Mouse (Mus musculus) stomach, postnatal 0 days (tissue): ENCODE data around the gene Stub1.

Experiments used
- CTCF ChIP-seq: IDR thresholded peaks from 2 replicates; pipeline ENCODE4 v1.5.1; 2016; ENCODE audit warnings: antibody characterized with exemption, low read depth, mild to moderate bottlenecking, moderate library complexity
- EP300 ChIP-seq: optimal IDR thresholded peaks from 2 replicates; pipeline ENCODE3; 2016; ENCODE audit warnings: antibody characterized with exemption

- TF ChIP-seq CTCF (no peak), EP300 (no peak)
These were observed 22.3 kb downstream of the Stub1 start for GRCm38 (mm10) chr17:25810890-25811289.
